Mouse (Mus musculus): ENCODE measurements around the gene Olfr690.
"Not testable (repeated sequence)": the region's sequence is repeated elsewhere in the genome, so short reads cannot be mapped to it uniquely, and the experiment has no call there.

Gene Olfr690

DNA sequence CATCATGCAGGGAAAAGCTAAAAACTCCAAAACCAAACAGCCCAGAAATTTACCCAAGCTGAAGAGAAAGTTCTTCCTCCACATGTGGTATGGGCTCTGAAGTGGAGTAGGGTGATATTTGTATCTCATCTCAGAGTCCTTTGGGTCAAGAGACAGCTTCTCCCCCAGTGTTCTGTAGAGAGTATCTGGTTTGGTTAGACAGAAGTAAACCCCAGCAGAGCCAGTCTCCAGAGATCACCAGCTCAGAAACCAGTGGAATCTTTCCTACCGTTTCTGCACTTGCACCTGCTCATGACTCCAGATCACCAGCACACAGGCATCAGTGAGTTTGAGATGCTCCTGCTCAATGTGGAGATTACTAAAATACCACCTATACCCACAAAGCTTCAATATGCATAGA, at the start of gene Olfr690:
Gene Olfr690, minus strand, starts transcription at position 101 of the 400 bp plus-strand sequence.
- no peak for DNase-seq

DNA sequence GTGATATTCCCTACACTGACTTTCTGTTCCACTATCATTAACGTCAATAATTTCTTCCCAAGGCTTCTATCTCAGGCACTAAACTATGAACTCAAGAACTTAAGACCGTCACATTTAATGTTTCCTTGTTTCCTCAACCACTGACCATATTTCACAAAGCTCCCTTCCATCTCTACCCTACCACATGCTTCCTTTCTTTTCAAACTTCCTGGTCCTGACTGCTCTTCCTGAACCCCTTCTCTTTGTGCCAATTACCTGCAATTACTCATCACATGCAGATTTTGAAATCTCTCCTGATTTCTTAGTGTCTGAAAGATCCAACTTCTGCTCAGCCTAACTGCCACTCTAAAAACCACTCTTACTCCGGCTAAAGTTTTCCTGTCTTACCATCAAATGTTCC, 46.4 kb upstream of the Olfr690 start:
- no peak for DNase-seq

DNA sequence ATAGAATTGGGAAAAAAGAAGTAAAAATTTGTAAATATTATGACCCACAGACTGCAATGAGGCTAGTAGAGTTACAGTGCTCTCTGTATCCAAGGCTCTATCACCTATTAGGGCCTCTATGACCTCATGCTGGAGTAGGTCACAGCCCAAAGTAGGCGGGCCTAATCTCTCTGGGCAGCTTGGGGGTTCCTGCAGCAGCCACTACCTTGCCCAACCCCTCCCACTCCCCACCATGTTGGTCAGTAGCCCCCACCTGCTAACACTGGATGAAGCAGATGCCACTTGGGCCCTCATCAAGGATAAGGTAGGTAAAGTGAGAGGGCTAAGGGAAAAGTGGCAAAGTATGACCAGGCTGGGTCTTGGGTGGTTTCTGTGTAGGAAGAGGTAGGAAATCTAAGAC, 41.0 kb upstream of the Olfr690 start, which contains the start of gene Gm5901:
Gene Gm5901, plus strand, starts transcription at position 173 of the 400 bp plus-strand sequence.
- no peak for DNase-seq

DNA sequence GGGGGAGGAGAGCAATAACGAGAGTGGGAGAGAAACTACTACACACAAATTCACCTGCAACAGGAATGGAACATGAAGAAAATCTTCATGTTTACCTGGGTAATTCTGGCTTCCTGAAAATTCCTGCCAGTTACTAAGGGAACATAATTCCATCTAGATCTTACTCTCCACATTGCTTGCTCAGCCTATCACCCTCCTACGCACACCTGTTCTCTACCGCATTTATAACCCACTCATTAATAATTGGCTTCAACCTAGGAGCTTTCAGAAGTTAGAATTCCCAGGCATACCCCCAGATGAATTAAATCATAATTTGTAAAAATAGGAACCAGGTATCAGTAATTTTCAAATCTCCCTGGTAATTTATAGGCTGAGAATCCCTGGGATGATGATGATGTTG, 40.1 kb upstream of the Olfr690 start:
- no peak for DNase-seq

DNA sequence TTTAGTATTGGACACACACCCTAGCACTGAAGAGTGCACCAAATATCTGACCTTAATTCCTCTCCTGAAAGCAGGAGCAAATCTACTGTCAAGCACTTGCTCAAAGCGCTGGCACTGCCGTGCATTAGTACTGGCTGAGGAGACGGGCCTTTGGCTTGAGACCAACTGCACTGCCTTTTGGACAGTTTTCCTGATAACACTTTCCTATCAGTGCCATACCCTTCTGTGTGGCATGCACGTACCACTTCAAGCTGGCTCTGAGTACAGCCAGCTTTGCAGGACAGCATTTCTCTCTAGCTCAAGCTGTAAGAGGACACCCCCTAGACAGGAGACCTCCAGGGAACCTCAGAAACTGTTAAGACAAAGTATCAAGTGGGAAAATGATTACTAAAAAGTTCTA, 39.6 kb upstream of the Olfr690 start:
- DNase-seq: no peak

DNA sequence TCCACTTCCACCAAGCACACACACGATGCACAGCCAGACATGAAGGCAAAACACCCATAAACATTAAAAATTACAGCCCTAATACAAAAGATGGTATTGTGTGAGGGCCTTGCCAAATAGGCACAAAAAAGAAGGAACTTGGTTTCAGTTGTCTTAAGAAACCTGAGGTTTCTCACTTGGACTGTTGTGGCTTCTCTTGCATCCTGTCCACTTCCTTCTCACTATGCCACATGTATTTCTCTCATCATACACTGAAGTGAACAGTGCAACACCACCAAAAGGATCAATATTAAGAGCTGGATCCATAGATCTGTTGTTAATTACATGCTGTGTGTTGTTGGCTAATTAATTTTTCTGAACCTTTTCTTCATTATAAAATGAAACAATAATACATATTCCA, 39.0 kb upstream of the Olfr690 start:
- no peak for DNase-seq

DNA sequence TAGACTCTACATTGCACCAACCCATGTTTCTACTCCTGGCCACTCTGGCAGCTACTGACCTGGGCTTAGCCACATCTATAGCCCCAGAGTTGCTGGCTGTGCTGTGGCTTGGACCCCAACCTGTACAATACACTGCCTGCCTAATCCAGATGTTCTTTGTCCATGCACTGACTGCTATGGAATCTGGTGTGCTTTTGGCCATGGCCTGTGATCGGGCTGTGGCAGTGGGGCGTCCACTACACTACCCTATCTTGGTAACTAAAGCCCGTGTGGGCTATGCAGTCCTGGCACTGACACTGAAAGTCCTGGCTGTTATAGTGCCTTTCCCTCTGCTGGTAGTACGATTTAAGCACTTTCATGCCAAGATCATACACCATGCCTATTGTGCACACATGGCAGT, 34.6 kb upstream of the Olfr690 start:
- DNase-seq: no peak

DNA sequence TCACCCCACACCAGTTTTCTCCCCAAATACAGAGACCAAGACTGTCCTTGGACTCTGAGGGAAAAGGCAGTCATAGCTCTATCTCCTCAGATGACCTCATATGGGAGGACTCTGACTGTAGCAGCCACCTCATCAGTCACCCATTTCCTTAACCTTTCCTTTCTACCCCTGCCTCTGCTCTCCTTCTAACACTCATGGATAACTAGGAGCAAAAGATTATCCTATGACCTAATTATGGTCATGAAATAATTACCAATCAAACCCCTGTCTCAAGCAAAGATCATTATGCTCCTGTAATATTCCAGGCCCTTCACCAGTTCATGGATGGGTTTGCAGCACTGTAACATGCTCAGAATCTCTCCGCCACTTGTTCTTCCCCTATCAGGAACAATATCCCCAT, 34.0 kb upstream of the Olfr690 start, which contains the start of gene Olfr692:
Gene Olfr692, plus strand, starts transcription at position 301 of the 400 bp plus-strand sequence.
- no peak for DNase-seq

DNA sequence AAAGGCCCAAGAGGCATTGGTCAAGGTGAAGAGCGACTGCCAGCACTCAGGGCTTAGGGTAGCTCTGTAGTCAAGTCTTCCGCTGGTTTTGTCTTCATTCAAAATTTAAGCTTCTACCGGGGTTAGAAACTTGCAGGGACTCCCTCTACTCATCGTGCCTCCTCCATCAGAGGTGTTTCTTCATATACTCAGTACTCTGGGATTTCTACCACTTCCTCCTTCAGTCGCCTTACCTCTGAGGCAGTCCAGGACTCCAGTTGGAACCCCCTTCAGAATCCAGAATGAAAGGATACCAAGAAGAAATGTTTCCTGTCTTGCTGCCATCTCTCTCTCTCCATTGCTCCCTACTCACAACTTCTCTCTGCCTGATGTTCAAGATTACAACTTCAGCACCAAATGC, 33.4 kb upstream of the Olfr690 start:
- DNase-seq: no peak

DNA sequence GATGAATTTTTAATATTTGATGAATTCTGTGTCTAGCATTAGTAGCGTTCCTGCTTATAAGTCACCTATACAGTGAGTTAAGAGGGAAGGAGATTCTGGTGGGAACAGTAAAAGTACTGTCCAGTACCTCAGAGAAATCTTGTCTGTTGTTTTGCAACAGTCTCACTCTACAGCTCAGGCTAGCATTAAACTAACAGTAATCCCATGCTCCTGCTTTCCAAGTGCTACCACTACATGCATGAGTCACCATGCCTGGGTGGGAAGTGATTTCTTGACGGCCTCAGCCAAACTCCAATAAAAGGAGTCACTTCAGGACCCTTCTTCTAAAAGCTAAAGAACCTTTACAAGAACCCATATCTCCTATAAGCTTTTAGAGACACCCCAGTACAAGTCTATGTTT, 27.8 kb upstream of the Olfr690 start:
- DNase-seq: no peak

DNA sequence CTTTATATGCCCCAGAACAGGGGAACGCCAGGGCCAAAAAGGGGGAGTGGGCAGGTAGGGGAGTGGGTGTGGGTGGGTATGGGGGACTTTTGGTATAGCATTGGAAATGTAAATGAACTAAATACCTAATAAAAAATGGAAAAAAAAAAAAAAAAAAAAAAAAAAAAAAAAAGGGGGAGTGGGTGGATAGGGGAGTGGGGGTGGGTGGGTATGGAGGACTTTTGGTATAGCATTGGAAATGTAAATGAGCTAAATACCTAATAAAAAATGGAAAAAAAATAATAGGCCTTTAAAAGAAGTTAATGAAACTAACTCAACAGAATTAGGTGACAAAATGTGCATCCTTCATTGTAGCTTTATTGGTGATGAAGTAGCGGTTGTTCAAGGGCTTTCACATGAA, 22.6 kb upstream of the Olfr690 start:
- DNase-seq: not testable (repeated sequence)

DNA sequence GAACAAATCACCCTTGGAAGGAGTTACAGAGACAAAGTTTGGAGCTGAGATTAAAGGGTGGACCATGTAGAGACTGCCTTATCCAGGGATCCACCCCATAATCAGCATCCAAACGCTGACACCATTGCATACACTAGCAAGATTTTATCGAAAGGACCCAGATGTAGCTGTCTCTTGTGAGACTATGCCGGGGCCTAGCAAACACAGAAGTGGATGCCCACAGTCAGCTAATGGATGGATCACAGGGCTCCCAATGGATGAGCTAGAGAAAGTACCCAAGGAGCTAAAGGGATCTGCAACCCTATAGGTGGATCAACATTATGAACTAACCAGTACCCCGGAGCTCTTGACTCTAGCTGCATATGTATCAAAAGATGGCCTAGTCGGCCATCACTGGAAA, 22.2 kb upstream of the Olfr690 start:
- DNase-seq: not testable (repeated sequence)

DNA sequence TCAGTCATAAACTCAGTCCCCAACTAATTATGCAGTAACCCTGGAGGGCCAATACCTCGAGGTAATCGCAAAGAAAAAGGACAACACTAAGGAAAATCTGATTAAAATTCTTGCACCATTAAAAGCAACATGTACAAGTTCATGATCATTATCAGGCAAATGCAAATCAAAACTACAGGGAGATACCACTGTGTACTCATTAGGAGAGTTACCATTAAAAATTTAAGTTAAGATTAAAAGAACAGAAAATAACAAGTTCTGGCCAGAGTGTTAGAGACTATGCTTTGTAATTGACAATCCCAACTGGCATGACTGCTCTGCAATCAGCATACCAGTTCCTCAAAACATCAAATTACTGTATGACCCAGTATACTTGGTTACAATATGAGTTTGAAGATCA, 8.8 kb upstream of the Olfr690 start:
- DNase-seq: no peak

DNA sequence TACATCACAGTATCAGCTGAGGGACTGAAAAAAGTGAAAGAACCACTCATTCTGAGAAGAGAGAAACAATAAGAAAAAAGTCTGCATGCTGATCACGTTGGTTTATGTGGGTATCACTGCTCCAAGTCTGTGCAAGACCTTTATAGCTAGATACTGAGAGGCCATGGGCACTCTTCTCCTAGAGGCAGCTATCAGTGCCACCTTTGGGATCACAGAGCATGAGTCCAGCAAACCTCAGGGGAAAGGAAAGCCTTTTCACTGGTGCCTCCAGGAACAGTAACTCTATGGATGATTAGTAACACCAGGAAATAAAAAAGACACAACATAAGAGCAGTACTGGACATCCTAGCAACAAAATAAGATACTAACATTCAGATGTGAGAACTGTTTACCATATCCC, 8.3 kb upstream of the Olfr690 start, which contains the start of gene Olfr691:
Gene Olfr691, minus strand, starts transcription at position 101 of the 400 bp plus-strand sequence.
- DNase-seq: no peak

DNA sequence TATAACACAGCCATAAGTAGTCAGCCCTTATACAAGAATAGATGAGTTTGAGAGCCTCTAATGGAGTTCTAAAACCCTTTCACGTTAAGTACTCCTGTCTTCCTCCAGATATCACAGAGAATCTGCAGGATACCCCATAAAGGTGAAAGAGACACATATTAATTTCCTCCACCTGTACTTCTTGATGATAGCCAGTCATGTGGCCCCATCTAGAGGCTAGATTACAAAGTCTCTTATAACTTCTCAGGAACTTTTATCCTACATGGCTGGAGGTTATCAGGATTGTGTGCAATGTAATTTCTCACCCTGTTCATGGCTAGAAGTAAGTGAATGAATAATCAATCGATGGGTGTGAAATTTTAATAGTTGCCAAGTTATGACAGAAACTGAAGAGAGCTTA, 8.6 kb downstream of the Olfr690 start:
- DNase-seq: no peak

DNA sequence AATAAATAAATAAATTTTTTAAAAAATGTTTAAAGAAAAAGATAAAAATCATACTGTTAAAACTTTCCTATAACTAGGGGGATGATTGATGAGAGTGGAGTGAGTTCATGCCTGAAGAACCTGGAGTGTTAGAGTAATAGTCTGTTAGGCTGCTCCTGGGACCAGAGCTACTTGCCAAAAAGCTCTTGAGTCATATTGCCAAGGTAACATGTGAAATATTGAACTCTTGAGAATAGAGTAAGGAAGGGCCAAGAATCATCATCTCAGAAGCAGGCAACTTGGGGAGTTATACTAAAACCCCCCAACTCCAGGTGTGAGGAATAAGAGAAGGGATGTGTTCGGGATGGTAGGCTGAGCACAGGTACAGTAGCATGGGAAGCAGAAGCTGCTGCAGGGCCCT, 23.0 kb downstream of the Olfr690 start, which contains the start of gene Olfr689:
Gene Olfr689, plus strand, starts transcription at position 301 of the 400 bp plus-strand sequence.
- no peak for DNase-seq

DNA sequence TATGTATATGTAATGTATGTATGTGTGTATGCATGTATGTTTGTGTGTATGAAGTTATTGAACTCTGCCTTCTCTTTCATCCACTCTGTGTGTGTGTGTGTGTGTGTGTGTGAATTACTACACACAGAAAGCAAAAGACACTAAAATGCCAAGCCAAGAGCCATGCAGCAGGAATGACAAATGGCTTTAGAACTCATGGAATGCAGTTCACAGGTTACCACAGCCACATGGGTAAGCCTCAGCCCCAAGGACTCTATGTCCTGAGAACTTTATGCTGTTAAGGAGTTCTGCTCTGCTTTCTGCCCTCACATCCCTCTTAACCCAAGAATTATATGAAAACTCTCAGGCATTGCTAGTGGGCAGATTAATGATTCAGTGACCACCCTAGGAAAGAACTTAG, 43.9 kb downstream of the Olfr690 start:
- no peak for DNase-seq

DNA sequence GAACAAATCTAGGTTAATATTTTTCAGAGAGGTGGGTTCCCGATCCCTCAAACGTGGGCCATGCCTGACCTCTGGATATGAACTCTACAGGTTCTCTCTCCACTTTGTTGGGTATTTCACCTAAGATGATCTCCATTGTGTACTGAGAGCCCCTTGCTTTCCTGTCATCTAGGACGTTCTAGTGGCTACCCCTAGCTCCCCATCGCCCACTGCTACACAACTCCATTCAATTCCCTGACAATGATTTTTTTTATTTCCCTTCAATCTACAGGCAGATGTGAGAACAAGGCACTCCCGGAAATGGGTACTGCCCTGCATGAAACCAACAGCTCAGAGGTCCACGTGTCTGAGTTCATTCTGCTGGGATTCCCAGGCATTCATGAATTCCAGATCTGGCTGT, 46.1 kb downstream of the Olfr690 start, which contains the start of gene Olfr688:
Gene Olfr688, plus strand, starts transcription at position 301 of the 400 bp plus-strand sequence.
- DNase-seq: no peak
